Mouse (Mus musculus) forebrain, embryonic 14.5 days (tissue): ENCODE results near the gene Mttp. TPM values are rescaled to one million over a fixed set of nuclear protein-coding genes. Genes with fewer than 3 reads are reported as not detected.

Source experiments
- ATAC-seq: fragments of 200-750 bp; cut with Nextera tagmentation; 2 replicates; pipeline ENCODE4 v1.8.0; 2017; ENCODE audit warnings: mild to moderate bottlenecking, moderate library complexity
- DNase-seq: peaks from one replicate; pipeline ENCODE4 v3.0.0-alpha.2; 2015; ENCODE audit warnings: low spot score
- H3K27ac ChIP-seq: fragments of 300-500 bp; sonication (generic); 2 replicates; pipeline ENCODE4 v1.5.1; 2014; ENCODE audit warnings: low read depth, mild to moderate bottlenecking, control low read depth, low read length, moderate library complexity
- H3K27me3 ChIP-seq: fragments of 300-500 bp; sonication (generic); replicated peaks from 2 replicates; pipeline ENCODE4 v1.6.1; 2014; ENCODE audit warnings: low read length, control low read depth, mixed read lengths; ENCODE audit not compliant: control insufficient read depth, insufficient read depth
- H3K36me3 ChIP-seq: fragments of 300-500 bp; sonication (generic); 2 replicates; pipeline ENCODE4 v1.6.1; 2014; ENCODE audit warnings: low read length, control low read depth; ENCODE audit not compliant: control insufficient read depth, insufficient read depth
- H3K4me1 ChIP-seq: fragments of 300-500 bp; sonication (generic); 2 replicates; pipeline ENCODE4 v1.6.1; 2014; ENCODE audit warnings: antibody characterized with exemption, low read length, control low read depth; ENCODE audit not compliant: control insufficient read depth, insufficient read depth
- H3K4me2 ChIP-seq: fragments of 300-500 bp; sonication (generic); 2 replicates; pipeline ENCODE4 v1.6.1; 2014; ENCODE audit warnings: mild to moderate bottlenecking, control low read depth, low read length
- H3K4me3 ChIP-seq: fragments of 300-500 bp; sonication (generic); 2 replicates; pipeline ENCODE4 v1.5.1; 2014; ENCODE audit warnings: low read depth, low read length, control low read depth
- H3K9ac ChIP-seq: fragments of 300-500 bp; sonication (generic); 2 replicates; pipeline ENCODE4 v1.6.1; 2014; ENCODE audit warnings: mild to moderate bottlenecking, low read length, control low read depth, moderate library complexity
- H3K9me3 ChIP-seq: fragments of 300-500 bp; sonication (generic); replicated peaks from 2 replicates; pipeline ENCODE4 v1.6.1; 2016; ENCODE audit warnings: low read length, control low read depth, mixed read lengths; ENCODE audit not compliant: control insufficient read depth
- WGBS: fragments of 180-500 bp; shearing (Covaris S2); extraction: QIAGEN DNeasy Blood & Tissue Kit; methylation state at CpG from one replicate; pipeline ENCODE4 v1.1.7; 2014; 5-methylcytosine and 5-hydroxymethylcytosine counted together
- polyA plus RNA-seq: library from polyadenylated mRNA; unstranded; fragments of >200 nt; fragmentation: Nextera tagmentation; extraction: Ambion mirVana; gene quantifications from 2 replicates; pipeline ENCODE4 v1.2.1, GENCODE M21; 2014

Mttp gene
- polyA plus RNA-seq, 1 experiment from 2014 or later = 7.5 TPM

GRCm38 (mm10) chr3:138083073-138083637, 61.6 kb downstream of the Mttp start:
- ATAC-seq (peak; percentile 15; the same call in 1 of the 2 replicates), DNase-seq (peak; percentile 57)
- H3K27me3 ChIP-seq = no peaks in the 10 kb centered on the region
- H3K9ac ChIP-seq = no peak overlapping the region
- H3K9me3 ChIP-seq = no peaks in the 10 kb centered on the region
- H3K4me2 ChIP-seq = no peak overlapping the region
- H3K27ac ChIP-seq = no peak overlapping the region
- no peaks in the 10 kb centered on the region for H3K36me3 ChIP-seq
- WGBS = 90% methylated on average over 1 of the region's 1 CpGs
- no peak overlapping the region for H3K4me3 ChIP-seq
- H3K4me1 ChIP-seq = no peaks in the 10 kb centered on the region

DNA sequence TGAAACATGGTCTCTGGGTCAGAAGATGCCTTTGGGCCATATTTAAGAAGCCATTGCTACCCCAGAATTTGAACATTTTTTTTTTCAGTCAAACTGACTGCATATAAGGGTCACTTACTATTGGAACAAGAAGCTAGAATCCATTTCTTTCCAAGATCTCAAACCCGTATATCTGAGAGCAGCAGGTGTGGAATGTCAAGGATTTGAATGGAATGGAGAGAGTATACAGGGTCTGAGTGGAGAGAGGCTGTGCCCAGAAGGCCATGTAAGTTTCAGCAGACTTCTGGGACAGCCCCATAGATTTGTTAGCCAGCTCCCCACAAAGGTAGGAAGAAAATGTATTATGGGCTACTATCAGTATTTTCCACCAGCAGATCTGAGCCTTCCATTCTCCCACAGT, 66.1 kb downstream of the Mttp start:
- H3K4me3 ChIP-seq = no peak overlapping the region
- no peaks in the 10 kb centered on the region for H3K36me3 ChIP-seq
- no peak overlapping the region for H3K9ac ChIP-seq
- no peak overlapping the region for H3K4me2 ChIP-seq
- no peaks in the 10 kb centered on the region for H3K27me3 ChIP-seq
- DNase-seq (no peak), ATAC-seq (no peak)
- 83% methylated on average over 1 of the region's 1 CpGs for WGBS
- no peaks in the 10 kb centered on the region for H3K9me3 ChIP-seq
- no peaks in the 10 kb centered on the region for H3K4me1 ChIP-seq
- no peak overlapping the region for H3K27ac ChIP-seq

GRCm38 (mm10) chr3:138077476-138078340, 67.1 kb downstream of the Mttp start:
- 39% methylated on average over 11 of the region's 11 CpGs for WGBS
- Histone ChIP-seq H3K9ac (no peak overlapping the region), H3K4me1 (no peaks in the 10 kb centered on the region), H3K36me3 (no peaks in the 10 kb centered on the region), H3K9me3 (no peaks in the 10 kb centered on the region), H3K4me3 (no peak overlapping the region), H3K27ac (no peak overlapping the region; the same call in 1 of the 2 replicates), H3K4me2 (no peak overlapping the region), H3K27me3 (no peaks in the 10 kb centered on the region)
- DNase-seq = peak; percentile 75
- peak; percentile 79 for ATAC-seq

DNA sequence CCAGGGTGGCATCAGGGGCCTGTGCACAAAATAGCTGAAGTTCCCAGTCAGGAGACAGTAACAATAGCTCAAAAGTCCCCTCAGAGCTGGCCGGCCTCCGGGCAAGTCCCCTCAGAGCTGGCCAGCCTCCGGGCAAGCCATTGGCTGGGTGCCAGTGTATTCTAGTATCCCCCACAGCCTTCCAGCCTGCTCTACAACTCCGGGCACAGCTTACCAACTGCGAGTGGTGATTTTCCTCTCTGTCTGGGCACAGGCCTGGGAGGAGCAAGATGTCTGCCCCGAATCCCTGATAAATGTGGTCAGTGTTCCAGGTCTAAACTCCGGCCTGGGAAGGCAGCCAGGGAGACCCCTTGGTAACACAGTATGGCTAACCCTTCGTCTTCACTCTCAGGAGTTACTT, 69.6 kb downstream of the Mttp start:
- DNase-seq (peak; percentile 49), ATAC-seq (peak; percentile 24; the same call in 1 of the 2 replicates)
- H3K27ac ChIP-seq = no peak overlapping the region
- no peak overlapping the region for H3K9ac ChIP-seq
- H3K4me1 ChIP-seq = no peaks in the 10 kb centered on the region
- H3K4me3 ChIP-seq = no peak overlapping the region
- H3K27me3 ChIP-seq = no peaks in the 10 kb centered on the region
- 59% methylated on average over 8 of the region's 8 CpGs for WGBS
- H3K9me3 ChIP-seq = no peaks in the 10 kb centered on the region
- H3K4me2 ChIP-seq = no peak overlapping the region
- no peaks in the 10 kb centered on the region for H3K36me3 ChIP-seq

DNA sequence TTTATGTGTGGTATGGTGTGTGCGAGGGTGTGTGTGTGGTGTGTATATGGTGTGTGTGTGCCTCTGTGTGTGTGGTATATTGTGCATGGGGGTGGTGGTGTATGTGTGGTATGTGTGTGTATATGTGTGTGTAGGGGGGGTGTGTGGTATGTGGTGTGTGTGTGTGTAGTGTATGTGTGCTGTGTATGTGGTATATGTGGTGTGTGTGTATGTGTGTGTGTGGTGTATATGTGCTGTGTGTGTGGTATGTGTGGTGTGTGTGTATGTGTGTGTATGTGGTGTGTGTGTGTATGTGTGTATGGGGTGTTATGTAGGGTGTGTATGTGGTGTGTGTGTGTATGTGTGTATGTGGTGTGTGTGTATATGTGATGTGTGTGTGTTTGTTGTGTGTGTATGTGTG, 70.6 kb downstream of the Mttp start:
- H3K4me2 ChIP-seq = no peak overlapping the region
- ATAC-seq = no peak
- H3K4me3 ChIP-seq = no peak overlapping the region
- DNase-seq = no peak
- H3K27ac ChIP-seq = no peak overlapping the region
- no peaks in the 10 kb centered on the region for H3K27me3 ChIP-seq
- H3K9me3 ChIP-seq = no peaks in the 10 kb centered on the region
- H3K9ac ChIP-seq = no peak overlapping the region
- no peaks in the 10 kb centered on the region for H3K36me3 ChIP-seq
- no peaks in the 10 kb centered on the region for H3K4me1 ChIP-seq
- WGBS = 100% methylated on average over 1 of the region's 1 CpGs

DNA sequence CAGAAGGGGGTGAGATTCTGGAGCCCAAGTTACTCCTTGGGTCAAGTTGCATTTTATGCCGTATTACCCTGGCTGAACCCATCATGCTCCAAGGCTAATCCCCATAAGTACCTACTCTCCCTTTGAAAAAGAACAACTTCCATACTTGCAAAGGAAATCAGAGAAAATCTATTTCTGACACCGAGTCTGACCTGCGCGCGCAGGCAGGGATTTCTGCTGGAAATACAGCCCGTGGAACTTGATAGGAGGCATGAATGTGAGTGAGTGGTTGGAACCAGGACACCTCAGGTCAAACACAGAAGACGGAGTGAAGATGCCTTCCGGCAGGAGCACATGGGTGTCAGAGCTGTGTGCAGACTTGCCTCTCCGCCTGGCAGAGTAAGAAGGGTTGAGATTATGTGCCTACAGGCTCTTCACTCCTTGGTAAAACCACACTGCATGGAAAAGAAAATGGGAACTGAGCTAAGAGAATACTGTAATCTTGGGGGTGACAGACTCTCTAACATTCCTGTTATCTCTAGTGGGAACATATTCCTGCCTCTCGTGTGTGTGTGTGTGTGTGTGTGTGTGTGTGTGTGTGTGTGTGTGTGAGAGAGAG, 73.2 kb downstream of the Mttp start:
- Histone ChIP-seq H3K27ac (no peak overlapping the region), H3K9me3 (no peaks in the 10 kb centered on the region), H3K4me2 (no peak overlapping the region), H3K4me1 (peaks cover 3% of the 10 kb centered on the region), H3K36me3 (no peaks in the 10 kb centered on the region), H3K4me3 (no peak overlapping the region), H3K9ac (no peak overlapping the region), H3K27me3 (no peaks in the 10 kb centered on the region)
- 85% methylated on average over 10 of the region's 10 CpGs for WGBS
- DNase-seq (no peak), ATAC-seq (no peak)

GRCm38 (mm10) chr3:138071004-138071403, 73.8 kb downstream of the Mttp start:
- 8% methylated on average over 1 of the region's 1 CpGs for WGBS
- H3K9ac ChIP-seq = no peak overlapping the region
- H3K36me3 ChIP-seq = no peaks in the 10 kb centered on the region
- no peaks in the 10 kb centered on the region for H3K9me3 ChIP-seq
- H3K4me1 ChIP-seq = peaks cover 4% of the 10 kb centered on the region
- no peak overlapping the region for H3K4me2 ChIP-seq
- DNase-seq (no peak), ATAC-seq (no peak)
- no peak overlapping the region for H3K27ac ChIP-seq
- H3K27me3 ChIP-seq = no peaks in the 10 kb centered on the region
- no peak overlapping the region for H3K4me3 ChIP-seq

DNA sequence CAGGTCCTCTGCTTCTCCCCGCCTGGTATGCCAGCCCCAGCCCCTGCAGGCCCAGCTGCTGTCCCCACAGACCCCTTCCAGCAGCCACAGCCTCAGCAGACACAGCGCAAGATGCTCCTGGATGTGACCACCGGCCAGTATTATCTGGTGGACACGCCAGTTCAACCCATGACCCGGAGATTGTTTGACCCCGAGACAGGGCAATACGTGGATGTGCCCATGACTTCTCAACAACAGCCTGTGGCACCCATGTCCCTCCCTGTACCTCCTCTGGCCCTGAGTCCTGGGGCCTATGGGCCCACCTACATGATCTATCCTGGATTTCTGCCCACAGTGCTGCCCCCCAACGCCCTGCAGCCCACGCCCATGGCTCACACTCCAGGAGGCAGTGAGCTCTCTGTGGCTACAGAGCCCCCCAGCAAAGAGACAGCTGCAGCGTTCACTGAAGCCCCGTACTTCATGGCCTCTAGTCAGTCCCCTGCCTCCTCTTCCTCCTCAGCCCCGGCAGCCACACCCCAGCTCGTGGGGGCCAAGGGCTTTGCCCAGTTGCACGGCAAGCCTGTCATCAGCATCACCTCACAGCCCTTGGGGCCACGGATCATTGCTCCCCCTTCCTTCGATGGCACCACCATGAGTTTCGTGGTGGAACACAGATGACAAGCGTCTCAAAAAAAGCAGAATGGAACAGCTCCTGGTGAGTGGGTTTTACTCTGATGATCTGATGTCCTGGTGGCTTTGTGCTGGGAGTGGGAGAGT, 74.8 kb downstream of the Mttp start:
- WGBS = 77% methylated on average over 18 of the region's 18 CpGs

More for the DNA sequence above, 74.8 kb downstream of the Mttp start:
- no peak overlapping the region for H3K9ac ChIP-seq
- no peak overlapping the region for H3K4me3 ChIP-seq
- no peaks in the 10 kb centered on the region for H3K27me3 ChIP-seq
- ATAC-seq (no peak), DNase-seq (no peak)
- H3K27ac ChIP-seq = no peak overlapping the region
- H3K4me1 ChIP-seq = peaks cover 4% of the 10 kb centered on the region
- H3K4me2 ChIP-seq = no peak overlapping the region
- no peaks in the 10 kb centered on the region for H3K36me3 ChIP-seq
- no peaks in the 10 kb centered on the region for H3K9me3 ChIP-seq
